Mouse (Mus musculus) MEL (cell line): ENCODE results near the gene Sept9.

ENCODE experiments used
- BHLHE40 ChIP-seq: IDR thresholded peaks from 2 replicates; pipeline ENCODE4 v1.6.1; 2012; ENCODE audit warnings: low read depth, mild to moderate bottlenecking, inconsistent platforms, low read length, improper control_type of control experiment, borderline replicate concordance
- CHD1 ChIP-seq: IDR thresholded peaks from 2 replicates; pipeline ENCODE4 v1.6.1; 2012; ENCODE audit warnings: low read depth, mild to moderate bottlenecking, inconsistent platforms, low read length, improper control_type of control experiment
- CTCF ChIP-seq, 3 experiments: IDR thresholded peaks in 2 of 3; conservative IDR thresholded peaks in 1 of 3; 2 replicates each; pipeline ENCODE4 v1.5.1; 2011 to 2012; ENCODE audit warnings: low read length in 3 of 3, low read depth in 2 of 3, mild to moderate bottlenecking in 2 of 3, improper control_type of control experiment in 1 of 3, inconsistent platforms in 1 of 3, mixed read lengths in 1 of 3, moderate library complexity in 1 of 3; ENCODE audit not compliant: control insufficient read depth in 1 of 3, insufficient read depth in 1 of 3, poor library complexity in 1 of 3, severe bottlenecking in 1 of 3
- ETS1 ChIP-seq: IDR thresholded peaks from 2 replicates; pipeline ENCODE4 v1.6.1; 2012; ENCODE audit warnings: low read depth, mild to moderate bottlenecking, inconsistent platforms, low read length, improper control_type of control experiment, moderate library complexity
- MAX ChIP-seq: IDR thresholded peaks from 2 replicates; pipeline ENCODE4 v1.6.1; 2011; ENCODE audit warnings: low read length, improper control_type of control experiment
- TAL1 ChIP-seq: IDR thresholded peaks from 2 replicates; pipeline ENCODE4 v1.6.1; 2012; ENCODE audit warnings: mild to moderate bottlenecking, inconsistent platforms, low read length, moderate library complexity, mixed read lengths
- USF1 ChIP-seq: IDR thresholded peaks from 2 replicates; pipeline ENCODE4 v1.6.1; 2014; ENCODE audit warnings: low read depth, mild to moderate bottlenecking, inconsistent platforms, low read length, improper control_type of control experiment, moderate library complexity
- ZC3H11A ChIP-seq: IDR thresholded peaks from 2 replicates; pipeline ENCODE4 v1.6.1; 2012; ENCODE audit warnings: low read depth, mild to moderate bottlenecking, inconsistent platforms, low read length, improper control_type of control experiment

DNA sequence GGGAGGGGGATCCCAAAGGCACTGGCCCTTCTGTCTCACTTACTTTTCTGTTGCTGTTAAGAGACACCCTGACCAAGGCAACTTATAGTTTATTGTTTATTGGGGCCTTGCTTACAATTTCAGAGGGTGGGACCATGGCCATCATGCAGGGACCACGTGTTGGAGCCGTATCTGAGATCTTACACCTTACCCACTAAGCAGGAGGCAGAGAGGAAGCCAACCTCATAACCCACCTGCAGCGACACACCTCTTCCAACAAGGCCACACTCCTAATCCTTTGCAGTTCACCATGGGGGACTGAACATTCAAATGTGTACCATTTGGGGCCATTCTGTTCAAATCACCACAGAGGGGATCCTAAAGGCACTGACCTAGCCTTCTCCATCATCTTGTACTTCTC is 46.4 kb downstream of the Sept9 start:
- TF ChIP-seq CTCF (IDR thresholded peaks at IDR 0.05 in 2 of 3, conservative IDR thresholded peaks at IDR 0.05 in 1 of 3; ENCODE audit: control insufficient read depth in 1 of 3, insufficient read depth in 1 of 3, low read depth in 2 of 3, low read length in 3 of 3, poor library complexity in 1 of 3, severe bottlenecking in 1 of 3) (no peak), ZC3H11A (no peak), USF1 (no peak), CHD1 (no peak), TAL1 (no peak), ETS1 (no peak), MAX (no peak), BHLHE40 (no peak)
